Mouse (Mus musculus) E14TG2a.4 (cell line): ENCODE measurements at regions not wholly inside any gene's neighbourhood (a gene's known extent, or its start where the extent isn't known, plus 50 kb on each side); places are given as distances from the start of the nearest gene placed in this dataset.

Source experiments
- CTCF ChIP-seq: conservative IDR thresholded peaks from 2 replicates; pipeline ENCODE4 v1.5.1; 2014; ENCODE audit warnings: low read length
- NANOG ChIP-seq: IDR thresholded peaks from 2 replicates; pipeline ENCODE4 v1.6.1; 2014; ENCODE audit warnings: borderline replicate concordance, low read length, mixed read lengths

DNA sequence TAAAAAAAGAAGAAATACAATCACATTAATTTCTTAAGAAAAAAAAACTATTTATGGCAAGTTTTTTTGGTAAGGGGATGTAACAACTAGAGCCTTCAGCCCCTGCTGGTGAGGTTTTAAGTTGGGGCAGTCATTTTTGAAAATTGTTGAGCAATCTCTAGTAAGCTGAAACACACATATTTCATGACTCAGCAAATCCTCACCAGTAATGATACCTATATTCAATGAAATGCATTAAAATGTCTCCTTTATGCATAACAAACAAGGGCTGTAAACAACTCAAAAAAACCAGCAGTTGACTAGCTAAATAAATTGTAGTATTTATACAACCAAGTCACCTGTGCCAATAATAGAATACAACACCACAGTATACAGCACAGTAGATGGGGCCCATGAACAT, 63.1 kb upstream of the Satb2 start:
- TF ChIP-seq CTCF (no peak), NANOG (no peak)
